Mouse (Mus musculus) ES-E14 (cell line): ENCODE results near the gene Fam169b. TPM values are rescaled to one million over a fixed set of nuclear protein-coding genes. Genes with fewer than 3 reads are reported as not detected.

ENCODE experiments used
- DNase-seq: peaks from one replicate; pipeline ENCODE4 v3.0.0-alpha.2; 2013; ENCODE audit warnings: low read depth, low spot score
- H3K27ac ChIP-seq: 2 replicates; pipeline ENCODE4 v1.5.1; 2012; ENCODE audit warnings: low read depth, mild to moderate bottlenecking, low read length, moderate library complexity, mixed read lengths; ENCODE audit not compliant: poor library complexity, insufficient read depth, severe bottlenecking
- H3K36me3 ChIP-seq: 2 replicates; pipeline ENCODE4 v1.6.1; 2012; ENCODE audit warnings: mild to moderate bottlenecking, low read length, moderate library complexity, mixed read lengths; ENCODE audit not compliant: control insufficient read depth, poor library complexity, insufficient read depth, severe bottlenecking
- H3K4me1 ChIP-seq, 2 experiments: fragments of 150-350 bp in 1 of 2; sonication (generic) in 1 of 2; 2 replicates each; pipeline ENCODE4 v1.6.1; 2012; ENCODE audit warnings: low read length in 2 of 2, mild to moderate bottlenecking in 1 of 2, mixed read lengths in 1 of 2; ENCODE audit not compliant: control insufficient read depth in 2 of 2, insufficient read depth in 2 of 2, poor library complexity in 1 of 2
- H3K4me3 ChIP-seq, 2 experiments: fragments of 150-350 bp in 1 of 2; sonication (generic) in 1 of 2; 2 replicates each; pipeline ENCODE4 v1.5.1; 2012; ENCODE audit warnings: low read length in 2 of 2, low read depth in 1 of 2, mild to moderate bottlenecking in 1 of 2, mixed read lengths in 1 of 2; ENCODE audit not compliant: insufficient read depth in 1 of 2, poor library complexity in 1 of 2, severe bottlenecking in 1 of 2
- H3K9ac ChIP-seq: 2 replicates; pipeline ENCODE4 v1.6.1; 2012; ENCODE audit warnings: low read depth, mild to moderate bottlenecking, low read length, mixed read lengths; ENCODE audit not compliant: poor library complexity, insufficient read depth, severe bottlenecking
- H3K9me3 ChIP-seq: fragments of 150-350 bp; sonication (generic); 2 replicates; pipeline ENCODE4 v1.6.1; 2012; ENCODE audit warnings: low read depth, mild to moderate bottlenecking, low read length; ENCODE audit not compliant: control insufficient read depth, insufficient read depth
- CHD2 ChIP-seq: IDR thresholded peaks from 2 replicates; pipeline ENCODE4 v1.6.1; 2014; ENCODE audit warnings: mild to moderate bottlenecking, low read depth, low read length, inconsistent platforms
- HCFC1 ChIP-seq: IDR thresholded peaks from 2 replicates; pipeline ENCODE4 v1.6.1; 2012; ENCODE audit warnings: low read length, inconsistent platforms, borderline replicate concordance; ENCODE audit not compliant: insufficient read depth
- MAFK ChIP-seq: IDR thresholded peaks from 2 replicates; pipeline ENCODE4 v1.6.1; 2014; ENCODE audit warnings: mild to moderate bottlenecking, low read depth, low read length, inconsistent platforms; ENCODE audit not compliant: insufficient read depth
- ZC3H11A ChIP-seq: IDR thresholded peaks from 2 replicates; pipeline ENCODE4 v1.6.1; 2012; ENCODE audit warnings: low read depth, mild to moderate bottlenecking, inconsistent platforms, low read length, borderline replicate concordance
- ZNF384 ChIP-seq: IDR thresholded peaks from 2 replicates; pipeline ENCODE4 v1.6.1; 2012; ENCODE audit warnings: low read depth, low read length, inconsistent platforms
- in situ Hi-C, 2 experiments: fragments of 600-800 bp; cut with MboI; formaldehyde crosslinking; loops; one replicate each; pipeline ENCODE4 v1.15.1; 2025; ENCODE audit warnings: low sequenced_read_pairs in 2 of 2, inconsistent platforms in 1 of 2; ENCODE audit not compliant: unreplicated experiment in 2 of 2
- total RNA-seq: library from RNA; depleted of rRNA; stranded (reverse); fragments of 300-350 nt; gene quantifications from 2 replicates; pipeline ENCODE4 v1.2.3, GENCODE M21; 2012

Fam169b gene
- total RNA-seq, 1 experiment = 5.7 TPM

GRCm38 (mm10) chr7:68264531-68264930, 9.1 kb upstream of the Fam169b start:
- DNase-seq = no peak

GRCm38 (mm10) chr7:68265391-68265790, 8.2 kb upstream of the Fam169b start:
- Histone ChIP-seq H3K9ac (no peak overlapping the region), H3K36me3 (peaks cover 2% of the 10 kb centered on the region; the same call in 1 of the 2 replicates), H3K9me3 (no peaks in the 10 kb centered on the region), H3K4me3 (no peak overlapping the region), H3K4me1 (peaks cover 8% of the 10 kb centered on the region in 2 experiments; a peak in 3 of 4 replicates), H3K27ac (no peak overlapping the region; the same call in 1 of the 2 replicates)
- in situ Hi-C loops = no loop called here
- DNase-seq = no peak
- TF ChIP-seq ZNF384 = no peak
- TF ChIP-seq ZC3H11A = no peak
- TF ChIP-seq MAFK = no peak
- no peak for TF ChIP-seq HCFC1
- no peak for TF ChIP-seq CHD2

More at GRCm38 (mm10) chr7:68264531-68264930, 9.1 kb upstream of the Fam169b start:
- Histone ChIP-seq H3K4me1 (peaks cover 10% of the 10 kb centered on the region in 2 experiments; a peak in 3 of 4 replicates), H3K4me3 (peak overlapping the region in 1 of 2 experiments; percentile 64; a peak in 2 of 4 replicates), H3K9ac (no peak overlapping the region), H3K9me3 (no peaks in the 10 kb centered on the region), H3K27ac (no peak overlapping the region), H3K36me3 (peaks cover 2% of the 10 kb centered on the region; the same call in 1 of the 2 replicates)
- TF ChIP-seq ZC3H11A (no peak), CHD2 (no peak), MAFK (no peak), ZNF384 (no peak), HCFC1 (no peak)
- in situ Hi-C loops = no loop called here

DNA sequence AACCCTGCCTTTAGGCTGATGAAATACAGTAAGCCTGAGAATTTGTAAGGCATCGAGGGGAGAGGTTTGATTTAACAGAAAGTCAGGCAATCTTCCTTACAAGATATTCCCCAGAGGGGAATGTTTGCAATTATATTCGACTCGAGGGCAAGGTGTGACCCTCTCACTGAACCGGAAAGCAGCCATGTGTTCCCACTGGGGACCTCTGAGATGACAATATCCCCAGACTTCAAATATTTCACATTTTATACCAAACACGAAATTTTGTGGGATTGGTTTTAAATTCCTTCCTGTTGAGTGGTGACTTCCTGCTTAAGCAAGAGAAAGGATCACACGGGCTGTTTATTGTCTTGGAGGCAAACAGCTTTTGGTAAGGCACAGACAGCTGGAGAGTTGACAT, 6.9 kb upstream of the Fam169b start:
- no peak overlapping the region for H3K9ac ChIP-seq
- no peaks in the 10 kb centered on the region for H3K9me3 ChIP-seq
- H3K4me1 ChIP-seq = peaks cover 8% of the 10 kb centered on the region in 2 experiments; a peak in 3 of 4 replicates
- H3K27ac ChIP-seq = no peak overlapping the region
- TF ChIP-seq ZC3H11A (no peak), MAFK (no peak), CHD2 (no peak), ZNF384 (no peak), HCFC1 (no peak)
- in situ Hi-C loops = no loop called here
- no peak for DNase-seq
- H3K36me3 ChIP-seq = no peaks in the 10 kb centered on the region
- H3K4me3 ChIP-seq = no peak overlapping the region

DNA sequence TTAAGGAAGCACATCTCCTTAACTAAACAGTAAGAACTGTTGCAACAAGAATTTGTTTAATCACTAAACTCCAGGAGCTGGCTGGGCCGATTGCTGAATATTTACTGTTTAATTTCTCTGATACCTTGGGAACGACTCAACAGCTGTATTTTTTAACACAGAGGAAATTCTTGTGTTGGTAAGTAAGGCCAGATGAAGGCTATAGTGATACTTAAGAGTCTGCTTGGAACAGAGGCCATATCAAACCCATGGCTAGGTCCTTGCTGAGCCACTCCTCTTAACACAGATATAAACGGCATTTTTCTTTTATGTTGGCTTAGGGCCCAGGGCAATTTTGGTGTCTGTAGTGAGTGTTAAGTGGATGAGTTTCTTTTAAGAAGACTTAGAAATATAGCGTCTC, 3.1 kb upstream of the Fam169b start:
- H3K27ac ChIP-seq = no peak overlapping the region
- no peak for TF ChIP-seq CHD2
- no peak for TF ChIP-seq HCFC1
- H3K9me3 ChIP-seq = no peaks in the 10 kb centered on the region
- no peaks in the 10 kb centered on the region for H3K36me3 ChIP-seq
- H3K4me3 ChIP-seq = no peak overlapping the region
- H3K4me1 ChIP-seq = peaks cover 0 to 12% of the 10 kb centered on the region in 2 experiments; a peak in 2 of 4 replicates
- no peak overlapping the region for H3K9ac ChIP-seq
- in situ Hi-C loops = no loop called here
- no peak for DNase-seq

GRCm38 (mm10) chr7:68271816-68272215, 1.8 kb upstream of the Fam169b start:
- in situ Hi-C loops = no loop called here
- Histone ChIP-seq H3K9ac (no peak overlapping the region), H3K36me3 (no peaks in the 10 kb centered on the region), H3K4me3 (no peak overlapping the region), H3K27ac (no peak overlapping the region), H3K4me1 (peaks cover under 1 to 12% of the 10 kb centered on the region in 2 experiments; a peak in 2 of 4 replicates), H3K9me3 (no peaks in the 10 kb centered on the region)
- no peak for DNase-seq
- TF ChIP-seq CHD2 (no peak), HCFC1 (no peak), MAFK (no peak), ZNF384 (no peak), ZC3H11A (no peak)
